Mouse (Mus musculus): ENCODE measurements at regions not wholly inside any gene's neighbourhood (a gene's known extent, or its start where the extent isn't known, plus 50 kb on each side); places are given as distances from the start of the nearest gene placed in this dataset.

DNA sequence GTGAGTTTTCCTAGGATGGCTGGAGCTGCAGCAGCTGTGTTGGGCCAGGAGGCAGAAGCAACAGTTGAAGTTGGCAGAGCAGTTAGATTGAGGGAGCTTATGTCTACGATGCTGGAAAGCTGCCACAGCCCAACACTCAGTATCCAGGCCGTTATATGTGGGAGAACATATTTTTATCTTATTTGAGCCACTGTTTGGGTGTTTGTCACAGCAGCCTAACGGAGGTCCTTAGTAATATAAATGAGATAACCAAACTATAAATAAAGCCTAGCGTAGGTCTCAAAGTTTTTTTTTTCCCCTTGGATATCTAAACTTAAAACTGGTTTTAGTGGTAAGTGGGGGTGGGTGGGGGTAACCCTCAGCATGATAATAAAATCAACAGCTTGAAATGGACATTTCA is 236.4 kb upstream of the Adgrl2 start:
- TF ChIP-seq EP300 (IDR thresholded peaks at IDR 0.05; ENCODE audit: low read length) (no peak), CHD2 (IDR thresholded peaks at IDR 0.05; ENCODE audit: low read length) (no peak), MAX (IDR thresholded peaks at IDR 0.05; ENCODE audit: low read length) (no peak), CHD1 (IDR thresholded peaks at IDR 0.05; ENCODE audit: low read depth, low read length) (no peak), MAZ (IDR thresholded peaks at IDR 0.05; ENCODE audit: low read depth, low read length) (no peak), POLR2AphosphoS2 (IDR thresholded peaks at IDR 0.05; ENCODE audit: low read depth, low read length) (no peak), E2F4 (IDR thresholded peaks at IDR 0.05; ENCODE audit: insufficient replicate concordance, low read depth, low read length) (no peak), SMC3 (IDR thresholded peaks at IDR 0.05; ENCODE audit: low read depth, low read length) (no peak)
